In genomic region chr5:40952901-40953595, GRCm38 (mm10) we compare ENCODE assay signal across 8 mouse cellular contexts.
DNase-seq lines count a peak whose midpoint lies in the region; ATAC-seq and TF ChIP-seq lines count a peak whose summit lies in the region.

No protein-coding gene starts in this region.

- intact Hi-C loops in heart, adult 2 months (cut with DNase I), result loop anchor here (5.0 kb wide), 1 partner anchor 671 kb away; no protein-coding TSS in a partner anchor

- no peak overlapping the region for H3K9ac ChIP-seq in heart, adult 2 months (ENCODE audit: low read depth, low read length)
- H3K9ac ChIP-seq in kidney, embryonic 15.5 days, result no peak overlapping the region
- H3K9ac ChIP-seq in limb, embryonic 12.5 days (replicated peaks), result no peak overlapping the region
- no peak overlapping the region for H3K9ac ChIP-seq in neural tube, embryonic 11.5 days (ENCODE audit: low read length)

- no peak overlapping the region for H3K4me2 ChIP-seq in kidney, embryonic 15.5 days
- no peak overlapping the region for H3K4me2 ChIP-seq in limb, embryonic 12.5 days
- no peak overlapping the region for H3K4me2 ChIP-seq in neural tube, embryonic 11.5 days (ENCODE audit: low read depth)

- no peaks in the 10 kb centered on the region for H3K9me3 ChIP-seq in kidney, embryonic 15.5 days (replicated peaks)
- H3K9me3 ChIP-seq in limb, embryonic 12.5 days, result no peaks in the 10 kb centered on the region
- H3K9me3 ChIP-seq in neural tube, embryonic 11.5 days (ENCODE audit: control insufficient read depth, low read length), result no peaks in the 10 kb centered on the region

- under 1% methylated on average over 4 of the region's 4 CpGs for WGBS in heart, adult 2 months
- 2% methylated on average over 4 of the region's 4 CpGs for WGBS in kidney, embryonic 15.5 days
- WGBS in limb, embryonic 12.5 days, result 3% methylated on average over 4 of the region's 4 CpGs
- 9% methylated on average over 4 of the region's 4 CpGs for WGBS in neural tube, embryonic 11.5 days

- no peaks in the 10 kb centered on the region for H3K4me1 ChIP-seq in heart, adult 2 months (ENCODE audit: control insufficient read depth, insufficient read depth, low read length)
- no peaks in the 10 kb centered on the region for H3K4me1 ChIP-seq in kidney, embryonic 15.5 days
- H3K4me1 ChIP-seq in limb, embryonic 12.5 days (replicated peaks), result no peaks in the 10 kb centered on the region
- H3K4me1 ChIP-seq in neural tube, embryonic 11.5 days (ENCODE audit: control insufficient read depth, insufficient read depth, low read length), result no peaks in the 10 kb centered on the region

- DNase-seq in urinary bladder, adult 18-20 months (ENCODE audit: low spot score in 2 of 2), result peak; percentile 8 to 19
- no peak for DNase-seq in urinary bladder, postnatal 10 days (ENCODE audit: low spot score)
- peak; percentile 59 to 73 for DNase-seq in cerebellum, postnatal 36 days
- peak in 1 of 2 experiments; percentile 6 for DNase-seq in heart, adult 2 months
- DNase-seq in neural tube, embryonic 11.5 days (ENCODE audit: low spot score), result peak; percentile 67
- peak; percentile 20 to 47 for DNase-seq in urinary bladder, postnatal 36 days (ENCODE audit: low spot score in 2 of 2)

- peak; percentile 78 for TF ChIP-seq CTCF in heart, adult 2 months (IDR thresholded peaks at IDR 0.05)

- no peaks in the 10 kb centered on the region for H3K27me3 ChIP-seq in heart, adult 2 months (ENCODE audit: control insufficient read depth, insufficient read depth, low read length)
- H3K27me3 ChIP-seq in kidney, embryonic 15.5 days, result no peaks in the 10 kb centered on the region
- no peaks in the 10 kb centered on the region; the same call in 1 of the 2 replicates for H3K27me3 ChIP-seq in limb, embryonic 12.5 days
- H3K27me3 ChIP-seq in neural tube, embryonic 11.5 days (ENCODE audit: control insufficient read depth, insufficient read depth, low read length), result no peaks in the 10 kb centered on the region

- no peak overlapping the region for H3K27ac ChIP-seq in heart, adult 2 months
- H3K27ac ChIP-seq in kidney, embryonic 15.5 days, result no peak overlapping the region
- no peak overlapping the region for H3K27ac ChIP-seq in limb, embryonic 12.5 days
- no peak overlapping the region for H3K27ac ChIP-seq in neural tube, embryonic 11.5 days (ENCODE audit: low read depth, low read length)

- TF ChIP-seq POLR2A in heart, adult 2 months (IDR thresholded peaks at IDR 0.05; ENCODE audit: insufficient read depth, low read depth, low read length), result no peak

- no peak overlapping the region for H3K4me3 ChIP-seq in heart, adult 2 months
- no peak overlapping the region for H3K4me3 ChIP-seq in kidney, embryonic 15.5 days (replicated peaks)
- H3K4me3 ChIP-seq in limb, embryonic 12.5 days (replicated peaks), result no peak overlapping the region
- no peak overlapping the region for H3K4me3 ChIP-seq in neural tube, embryonic 11.5 days (ENCODE audit: low read depth, low read length)

- peak; percentile 92 for ATAC-seq in kidney, embryonic 15.5 days (replicated peaks; ENCODE audit: low FRiP score)
- peak; percentile 86; the same call in 1 of the 2 replicates for ATAC-seq in limb, embryonic 12.5 days (ENCODE audit: insufficient number of reproducible peaks, insufficient read depth, low FRiP score, low TSS enrichment, low read depth)
- peak; percentile 83 for ATAC-seq in neural tube, embryonic 11.5 days (ENCODE audit: insufficient read depth, low FRiP score, low TSS enrichment)

- no peak for TF ChIP-seq EP300 in heart, adult 2 months (IDR thresholded peaks at IDR 0.05; ENCODE audit: insufficient read depth, low read depth, low read length)

- no peaks in the 10 kb centered on the region for H3K79me2 ChIP-seq in heart, adult 2 months (replicated peaks; ENCODE audit: control insufficient read depth, insufficient read depth, low read length)

- H3K36me3 ChIP-seq in heart, adult 2 months (ENCODE audit: control insufficient read depth, insufficient read depth, low read length), result no peaks in the 10 kb centered on the region
- H3K36me3 ChIP-seq in kidney, embryonic 15.5 days, result no peaks in the 10 kb centered on the region
- no peaks in the 10 kb centered on the region for H3K36me3 ChIP-seq in limb, embryonic 12.5 days
- H3K36me3 ChIP-seq in neural tube, embryonic 11.5 days (ENCODE audit: control insufficient read depth, insufficient read depth, low read length), result no peaks in the 10 kb centered on the region
